Mouse (Mus musculus) limb, embryonic 11.5 days (tissue): ENCODE measurements around the gene Xirp2. TPM values are rescaled to one million over a fixed set of nuclear protein-coding genes. Genes with fewer than 3 reads are reported as not detected.
"Not testable (repeated sequence)": the region's sequence is repeated elsewhere in the genome, so short reads cannot be mapped to it uniquely, and the experiment has no call there.

Experiments
- ATAC-seq: fragments of 200-750 bp; cut with Nextera tagmentation; 2 replicates; pipeline ENCODE4 v1.8.0; 2017; ENCODE audit warnings: low read depth; ENCODE audit not compliant: insufficient number of reproducible peaks, low FRiP score, low TSS enrichment
- DNase-seq: peaks from one replicate; pipeline ENCODE4 v3.0.0-alpha.2; 2015; ENCODE audit warnings: low spot score
- H3K27ac ChIP-seq: fragments of 300-500 bp; sonication (generic); replicated peaks from 2 replicates; pipeline ENCODE4 v1.5.1; 2014; ENCODE audit warnings: low read depth, mild to moderate bottlenecking, low read length
- H3K27me3 ChIP-seq: fragments of 300-500 bp; sonication (generic); 2 replicates; pipeline ENCODE4 v1.6.1; 2014; ENCODE audit warnings: mild to moderate bottlenecking, low read length, mixed read lengths; ENCODE audit not compliant: control insufficient read depth, insufficient read depth
- H3K36me3 ChIP-seq: fragments of 300-500 bp; sonication (generic); 2 replicates; pipeline ENCODE4 v1.6.1; 2014; ENCODE audit warnings: mild to moderate bottlenecking, low read length, moderate library complexity, mixed read lengths; ENCODE audit not compliant: control insufficient read depth, insufficient read depth
- H3K4me1 ChIP-seq: fragments of 300-500 bp; sonication (generic); 2 replicates; pipeline ENCODE4 v1.6.1; 2014; ENCODE audit warnings: low read length, mixed read lengths; ENCODE audit not compliant: control insufficient read depth, insufficient read depth
- H3K4me2 ChIP-seq: fragments of 300-500 bp; sonication (generic); 2 replicates; pipeline ENCODE4 v1.6.1; 2014; ENCODE audit warnings: low read depth, mild to moderate bottlenecking, moderate library complexity; ENCODE audit not compliant: severe bottlenecking
- H3K4me3 ChIP-seq: fragments of 300-500 bp; sonication (generic); 2 replicates; pipeline ENCODE4 v1.5.1; 2014; ENCODE audit warnings: low read depth, low read length
- H3K9ac ChIP-seq: fragments of 300-500 bp; sonication (generic); 2 replicates; pipeline ENCODE4 v1.6.1; 2014; ENCODE audit warnings: mild to moderate bottlenecking, low read length
- H3K9me3 ChIP-seq: fragments of 300-500 bp; sonication (generic); 2 replicates; pipeline ENCODE4 v1.6.1; 2016; ENCODE audit warnings: low read length; ENCODE audit not compliant: control insufficient read depth
- WGBS: fragments of 180-500 bp; shearing (Covaris S2); extraction: QIAGEN DNeasy Blood & Tissue Kit; methylation state at CpG from one replicate; pipeline ENCODE4 v1.1.7; 2014; 5-methylcytosine and 5-hydroxymethylcytosine counted together
- polyA plus RNA-seq: library from polyadenylated mRNA; unstranded; fragments of >200 nt; fragmentation: Nextera tagmentation; extraction: Ambion mirVana; gene quantifications from 2 replicates; pipeline ENCODE4 v1.2.1, GENCODE M21; 2014

Gene Xirp2
- polyA plus RNA-seq, 1 experiment from 2014 or later: not detected

DNA sequence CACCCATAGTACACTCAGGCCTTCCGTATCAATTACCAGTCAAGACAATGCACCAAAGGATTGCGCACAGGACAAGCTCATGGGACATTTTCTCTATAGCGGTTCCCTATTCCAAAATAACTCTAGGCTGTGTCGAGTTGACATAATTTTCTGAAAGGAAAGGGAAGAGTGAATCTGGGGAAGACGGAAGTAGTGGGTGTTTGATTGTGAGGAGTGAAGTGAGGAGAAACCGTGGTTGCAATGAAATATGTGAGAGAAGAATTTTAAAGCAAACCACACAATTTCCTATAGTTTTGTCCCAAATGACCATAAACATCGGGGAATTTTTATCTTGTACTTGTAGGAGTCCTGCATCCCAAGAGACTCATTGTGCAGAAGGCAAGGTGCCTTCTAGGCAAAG, 21.2 kb downstream of the Xirp2 start:
- Histone ChIP-seq H3K36me3 (no peaks in the 10 kb centered on the region), H3K4me2 (no peak overlapping the region), H3K9ac (no peak overlapping the region), H3K4me3 (no peak overlapping the region), H3K27me3 (no peaks in the 10 kb centered on the region), H3K27ac (no peak overlapping the region), H3K4me1 (no peaks in the 10 kb centered on the region), H3K9me3 (no peaks in the 10 kb centered on the region)
- WGBS: 93% methylated on average over 7 of the region's 7 CpGs
- ATAC-seq (no peak), DNase-seq (no peak)

DNA sequence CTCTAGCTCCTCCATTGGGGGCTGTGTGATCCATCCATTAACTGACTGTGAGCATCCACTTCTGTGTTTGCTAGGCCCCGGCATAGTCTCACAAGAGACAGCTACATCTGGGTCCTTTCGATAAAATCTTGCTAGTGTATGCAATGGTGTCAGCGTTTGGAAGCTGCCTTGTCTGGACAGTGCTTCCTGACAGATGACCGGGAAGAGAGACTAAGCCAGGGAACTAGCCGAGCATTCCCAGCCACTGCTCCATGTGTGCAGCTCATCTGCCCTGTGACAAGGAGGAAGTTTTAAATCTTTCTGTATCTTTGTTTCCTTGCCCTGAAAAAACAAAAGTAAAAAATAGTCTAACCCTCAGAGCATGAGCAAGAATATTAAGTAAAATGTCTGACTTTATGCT, 24.2 kb downstream of the Xirp2 start:
- not testable (repeated sequence) for H3K27ac ChIP-seq, H3K4me2 ChIP-seq, H3K36me3 ChIP-seq, H3K27me3 ChIP-seq, ATAC-seq, H3K4me3 ChIP-seq, DNase-seq, H3K9ac ChIP-seq, H3K4me1 ChIP-seq, H3K9me3 ChIP-seq
- 79% methylated on average over 4 of the region's 5 CpGs for WGBS

DNA sequence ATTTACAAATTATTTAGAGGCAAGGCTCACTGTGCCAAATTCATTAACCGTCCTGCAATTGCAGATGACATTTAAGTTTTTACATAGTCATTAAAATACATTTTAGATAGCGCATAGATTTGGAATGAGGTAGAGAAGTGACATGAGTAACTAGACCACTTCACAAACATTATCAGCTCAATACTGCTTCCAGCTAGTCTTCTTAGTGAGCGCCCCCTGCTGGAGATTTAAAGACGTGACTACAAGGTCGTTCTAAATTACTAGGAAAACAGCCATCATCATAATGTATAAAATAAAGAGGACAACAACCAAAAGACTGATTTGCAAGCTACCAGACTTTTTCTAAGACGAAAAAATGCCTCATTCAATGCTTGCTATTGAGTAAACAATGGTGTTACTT, 32.0 kb downstream of the Xirp2 start:
- no peaks in the 10 kb centered on the region for H3K27me3 ChIP-seq
- no peak overlapping the region for H3K4me2 ChIP-seq
- 17% methylated on average over 6 of the region's 6 CpGs for WGBS
- no peaks in the 10 kb centered on the region for H3K36me3 ChIP-seq
- no peaks in the 10 kb centered on the region for H3K9me3 ChIP-seq
- DNase-seq (peak; percentile 65), ATAC-seq (no peak)
- H3K4me1 ChIP-seq: no peaks in the 10 kb centered on the region
- no peak overlapping the region for H3K9ac ChIP-seq
- no peak overlapping the region for H3K27ac ChIP-seq
- no peak overlapping the region for H3K4me3 ChIP-seq

DNA sequence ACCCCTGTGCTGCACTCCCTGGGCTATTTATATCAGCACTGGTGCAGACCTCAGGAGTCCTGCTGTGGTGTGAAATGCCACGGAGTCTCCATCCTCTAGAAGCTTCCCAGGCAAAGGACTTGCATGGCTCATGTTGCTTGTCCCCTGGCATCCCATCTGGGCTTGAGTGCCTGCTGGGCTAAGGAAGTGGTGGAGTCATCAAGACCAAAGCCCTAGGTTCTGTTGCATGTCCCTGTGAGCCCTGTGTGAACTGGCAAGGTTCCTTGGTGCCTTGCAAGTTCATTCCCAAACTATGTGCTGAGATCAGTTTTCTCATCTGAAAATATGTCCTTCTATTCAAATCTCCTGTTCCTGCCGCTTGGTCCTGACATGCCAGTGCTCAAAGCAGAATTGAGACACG, 35.2 kb downstream of the Xirp2 start:
- H3K4me2 ChIP-seq: no peak overlapping the region
- DNase-seq (no peak), ATAC-seq (no peak)
- H3K4me1 ChIP-seq: no peaks in the 10 kb centered on the region
- no peaks in the 10 kb centered on the region for H3K9me3 ChIP-seq
- H3K9ac ChIP-seq: no peak overlapping the region
- WGBS: 70% methylated on average over 3 of the region's 3 CpGs
- H3K27ac ChIP-seq: no peak overlapping the region
- no peaks in the 10 kb centered on the region for H3K36me3 ChIP-seq
- H3K4me3 ChIP-seq: no peak overlapping the region
- H3K27me3 ChIP-seq: no peaks in the 10 kb centered on the region

DNA sequence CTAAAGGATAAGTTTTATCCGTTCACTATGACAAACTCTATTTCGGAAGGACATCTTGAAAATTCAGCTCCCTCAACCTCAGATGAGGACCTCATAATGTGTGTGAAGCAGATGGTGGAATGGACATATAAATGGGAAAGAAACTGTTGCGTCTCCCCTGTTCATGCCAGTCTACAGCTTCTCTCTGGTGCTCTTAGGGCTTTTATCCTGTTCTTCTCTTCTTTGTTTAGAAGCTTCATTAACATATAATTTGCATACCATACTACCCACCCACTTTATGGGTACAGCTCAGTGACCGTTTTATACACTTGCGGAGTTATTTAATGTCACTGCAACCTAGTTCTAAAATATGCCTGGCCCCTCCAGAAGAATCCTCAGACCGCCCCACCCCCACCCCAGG, 40.9 kb downstream of the Xirp2 start:
- Histone ChIP-seq H3K9me3 (no peaks in the 10 kb centered on the region), H3K4me3 (no peak overlapping the region), H3K4me1 (no peaks in the 10 kb centered on the region), H3K36me3 (no peaks in the 10 kb centered on the region), H3K27ac (no peak overlapping the region), H3K4me2 (no peak overlapping the region), H3K9ac (no peak overlapping the region), H3K27me3 (no peaks in the 10 kb centered on the region)
- 86% methylated on average over 6 of the region's 6 CpGs for WGBS
- no peak for ATAC-seq
- no peak for DNase-seq

DNA sequence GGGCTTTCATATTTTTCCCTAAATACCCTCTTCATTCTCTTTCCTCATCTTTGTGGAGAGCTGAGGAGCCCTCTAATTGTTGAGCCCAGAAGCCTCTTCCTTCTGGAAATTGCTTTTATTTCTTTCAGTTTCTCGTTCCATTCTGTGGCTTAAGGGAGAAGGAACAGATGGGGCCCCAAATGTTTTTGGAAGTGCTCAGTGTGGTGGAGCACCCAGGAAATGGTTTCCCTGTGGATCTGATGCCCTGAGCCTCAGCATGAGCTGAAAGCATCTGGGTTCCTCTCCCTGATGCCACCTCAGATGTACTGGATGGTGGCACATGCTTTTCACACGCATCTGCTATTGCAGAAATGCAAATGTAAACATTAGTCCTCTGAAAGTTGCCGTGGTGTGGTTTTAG, 41.4 kb downstream of the Xirp2 start:
- Histone ChIP-seq H3K27me3 (no peaks in the 10 kb centered on the region), H3K27ac (no peak overlapping the region), H3K9ac (no peak overlapping the region), H3K9me3 (no peaks in the 10 kb centered on the region), H3K4me1 (no peaks in the 10 kb centered on the region), H3K36me3 (no peaks in the 10 kb centered on the region), H3K4me3 (no peak overlapping the region), H3K4me2 (no peak overlapping the region)
- DNase-seq (no peak), ATAC-seq (no peak)
- 67% methylated on average over 3 of the region's 3 CpGs for WGBS

DNA sequence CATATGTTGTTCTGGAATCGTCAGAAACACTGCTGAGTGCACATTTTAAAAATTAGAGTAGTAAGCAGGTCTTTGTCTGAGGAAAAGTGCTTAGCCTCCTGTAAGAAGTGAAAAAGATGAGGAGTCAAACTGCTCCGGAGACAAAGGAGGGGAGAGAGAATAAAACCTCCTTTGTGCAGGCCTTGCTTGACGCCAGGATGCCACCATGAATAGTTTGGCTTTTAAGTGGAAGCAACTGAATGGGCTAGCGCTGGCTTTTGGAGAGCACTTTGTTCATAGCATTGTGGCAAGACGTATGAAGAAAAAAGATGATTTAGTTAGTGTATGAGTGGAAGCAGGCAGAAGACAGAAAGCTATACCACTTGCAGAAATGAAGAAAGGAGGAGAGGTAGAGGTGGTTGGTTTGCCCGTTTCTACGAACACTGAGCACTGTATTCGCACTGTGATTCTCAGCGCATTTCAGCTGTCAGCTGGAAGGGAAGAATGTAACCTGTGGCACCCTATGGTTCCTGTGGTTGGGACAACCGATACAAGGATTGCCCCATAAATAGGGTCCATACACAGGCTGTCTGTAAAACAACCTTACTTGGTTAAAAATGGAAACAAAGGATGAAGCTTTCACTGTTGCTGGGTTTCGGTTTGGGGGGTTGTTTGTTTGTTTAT, 42.8 kb downstream of the Xirp2 start:
- Histone ChIP-seq H3K4me3 (no peak overlapping the region), H3K27me3 (no peaks in the 10 kb centered on the region), H3K4me1 (no peaks in the 10 kb centered on the region), H3K36me3 (no peaks in the 10 kb centered on the region), H3K9ac (no peak overlapping the region), H3K27ac (no peak overlapping the region), H3K9me3 (no peaks in the 10 kb centered on the region), H3K4me2 (no peak overlapping the region)
- ATAC-seq (no peak), DNase-seq (no peak)
- 81% methylated on average over 11 of the region's 11 CpGs for WGBS

DNA sequence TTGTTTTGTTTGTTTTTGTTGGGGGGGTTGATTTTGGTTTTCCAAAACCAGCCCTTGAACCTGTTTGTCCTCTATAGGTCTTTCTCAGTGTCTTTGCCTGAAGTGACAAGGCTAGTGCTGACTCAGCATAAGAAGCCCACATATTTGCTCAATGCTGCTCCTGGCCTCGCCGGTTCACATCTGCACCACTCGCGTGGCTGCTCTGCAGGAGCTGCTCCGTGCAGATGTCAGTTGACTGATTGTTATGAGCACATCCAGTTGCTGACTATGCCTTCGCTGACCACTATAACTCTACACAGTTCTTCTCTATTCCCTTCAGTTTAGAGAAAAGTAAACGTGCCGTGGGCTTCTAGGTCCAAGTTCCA, 43.3 kb downstream of the Xirp2 start:
- Histone ChIP-seq H3K9me3 (no peaks in the 10 kb centered on the region), H3K27ac (no peak overlapping the region), H3K4me2 (no peak overlapping the region), H3K36me3 (no peaks in the 10 kb centered on the region), H3K9ac (no peak overlapping the region), H3K4me3 (no peak overlapping the region), H3K27me3 (no peaks in the 10 kb centered on the region), H3K4me1 (no peaks in the 10 kb centered on the region)
- ATAC-seq: no peak
- no peak for DNase-seq
- WGBS: 80% methylated on average over 8 of the region's 8 CpGs

DNA sequence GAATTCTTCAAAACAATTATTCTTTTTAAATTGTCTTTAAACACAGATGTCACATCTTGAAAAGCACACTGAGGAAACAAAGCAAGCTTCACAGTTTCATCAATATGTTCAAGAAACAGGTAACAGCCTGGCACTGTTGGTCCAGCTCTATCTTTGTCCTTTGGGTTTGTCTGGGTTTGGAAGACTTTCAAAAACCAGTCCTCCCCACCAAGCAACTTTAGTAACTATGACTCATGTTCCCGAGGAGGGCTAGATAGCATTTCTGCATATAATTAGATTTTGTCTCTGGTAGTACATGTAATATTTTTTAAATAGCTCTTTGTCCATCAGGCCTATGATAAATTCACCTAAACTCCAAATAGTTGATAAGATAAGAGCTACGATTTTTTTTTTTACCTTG, 59.7 kb downstream of the Xirp2 start:
- no peaks in the 10 kb centered on the region for H3K9me3 ChIP-seq
- WGBS: 85% methylated on average over 2 of the region's 2 CpGs
- H3K4me1 ChIP-seq: no peaks in the 10 kb centered on the region
- ATAC-seq (no peak), DNase-seq (no peak)
- no peak overlapping the region for H3K4me2 ChIP-seq
- H3K27me3 ChIP-seq: no peaks in the 10 kb centered on the region
- H3K4me3 ChIP-seq: no peak overlapping the region
- no peak overlapping the region for H3K27ac ChIP-seq
- no peaks in the 10 kb centered on the region for H3K36me3 ChIP-seq
- no peak overlapping the region for H3K9ac ChIP-seq
